24 mouse cellular contexts compared by ENCODE assay signal in genomic region chr5:77362120-77362519, GRCm38 (mm10).
"Had no signal": no experiment of that assay in that cellular context is flagged by ENCODE, and none has a peak within 500 bp of the region (broad histone marks: within the 10 kb centered on the region; RNA-seq: fewer than 3 reads in every experiment).

No protein-coding gene starts in this region.

- H3K4me3 ChIP-seq: heart, embryonic 13.5 days; heart, embryonic 15.5 days; hindbrain, embryonic 13.5 days; intestine, embryonic 15.5 days; kidney, embryonic 15.5 days; layer of hippocampus, adult 2 months; left cerebral cortex, adult 2 months; limb, embryonic 10.5 days; limb, embryonic 12.5 days; liver, embryonic 13.5 days; liver, embryonic 15.5 days had no signal

- DNase-seq: gastrocnemius, postnatal 10 days; gastrocnemius, postnatal 25 days; heart, postnatal 36 days; kidney, adult 2 months; kidney, adult 9 months; kidney, postnatal 25 days; liver; liver, embryonic 13.5 days had no signal

- H3K9me3 ChIP-seq: heart, embryonic 13.5 days; heart, embryonic 15.5 days; hindbrain, embryonic 13.5 days; intestine, embryonic 15.5 days; kidney, embryonic 15.5 days; limb, embryonic 10.5 days; limb, embryonic 12.5 days; liver, embryonic 13.5 days; liver, embryonic 15.5 days had no signal

- H3K4me2 ChIP-seq: heart, embryonic 11.5 days; heart, embryonic 13.5 days; heart, embryonic 15.5 days; hindbrain, embryonic 13.5 days; intestine, embryonic 15.5 days; kidney, embryonic 15.5 days; limb, embryonic 12.5 days; liver, embryonic 11.5 days; liver, embryonic 13.5 days; liver, embryonic 15.5 days had no signal

- H3K9ac ChIP-seq: heart, embryonic 13.5 days; heart, embryonic 15.5 days; hindbrain, embryonic 13.5 days; intestine, embryonic 15.5 days; kidney, embryonic 15.5 days; limb, embryonic 12.5 days; liver, embryonic 13.5 days; liver, embryonic 15.5 days had no signal

- H3K27me3 ChIP-seq: heart, embryonic 13.5 days; heart, embryonic 15.5 days; intestine, embryonic 15.5 days; kidney, embryonic 15.5 days; limb, embryonic 12.5 days; liver, embryonic 13.5 days; liver, embryonic 15.5 days had no signal

- H3K27ac ChIP-seq: heart, embryonic 13.5 days; heart, embryonic 15.5 days; hindbrain, embryonic 13.5 days; intestine, embryonic 15.5 days; kidney, embryonic 15.5 days; kidney, postnatal 0 days; layer of hippocampus, adult 2 months; left cerebral cortex, adult 2 months; limb, embryonic 10.5 days; limb, embryonic 12.5 days; liver, embryonic 13.5 days; liver, embryonic 15.5 days had no signal

- ATAC-seq: hindbrain, embryonic 16.5 days; inflammation-experienced regulatory T-cells, adult 6 months; intestine, embryonic 15.5 days; intestine, postnatal 0 days had no signal

- H3K36me3 ChIP-seq: heart, embryonic 13.5 days; heart, embryonic 15.5 days; hindbrain, embryonic 13.5 days; intestine, embryonic 15.5 days; kidney, embryonic 15.5 days; limb, embryonic 10.5 days; limb, embryonic 12.5 days; liver, embryonic 13.5 days; liver, embryonic 15.5 days had no signal
